Mouse (Mus musculus) erythroblast, embryonic 14.5 days (primary cell): ENCODE data around the gene Hist1h2bh. TPM values are rescaled to one million over a fixed set of nuclear protein-coding genes. Genes with fewer than 3 reads are reported as not detected.
"Not testable (repeated sequence)": the region's sequence is repeated elsewhere in the genome, so short reads cannot be mapped to it uniquely, and the experiment has no call there.

Source experiments
- H3K27me3 ChIP-seq: 2 replicates; pipeline ENCODE4 v1.6.1; 2012; ENCODE audit warnings: inconsistent platforms; ENCODE audit not compliant: control insufficient read depth
- H3K36me3 ChIP-seq: 2 replicates; pipeline ENCODE4 v1.6.1; 2012; ENCODE audit warnings: mild to moderate bottlenecking, inconsistent platforms; ENCODE audit not compliant: control insufficient read depth
- H3K4me1 ChIP-seq: 2 replicates; pipeline ENCODE4 v1.6.1; 2012; ENCODE audit warnings: inconsistent platforms; ENCODE audit not compliant: control insufficient read depth
- H3K4me3 ChIP-seq: replicated peaks from 2 replicates; pipeline ENCODE3; 2012; ENCODE audit warnings: moderate library complexity, mild to moderate bottlenecking, inconsistent platforms
- H3K9me3 ChIP-seq: 2 replicates; pipeline ENCODE4 v1.6.1; 2012; ENCODE audit warnings: low read length, inconsistent platforms, mixed read lengths; ENCODE audit not compliant: control insufficient read depth
- GATA1 ChIP-seq: IDR thresholded peaks from 2 replicates; pipeline ENCODE4 v1.6.1; 2012; ENCODE audit warnings: low read length, inconsistent platforms, mixed read lengths
- TAL1 ChIP-seq: IDR thresholded peaks from 3 replicates; pipeline ENCODE4 v1.6.1; 2012; ENCODE audit warnings: low read length, inconsistent platforms, mixed read lengths
- polyA plus RNA-seq: library from polyadenylated mRNA; stranded (reverse); fragments of >175 nt; gene quantifications from 2 replicates; pipeline ENCODE4 v1.2.3, GENCODE M21; 2012

The Hist1h2bh gene
- polyA plus RNA-seq, 1 experiment: 3.0 TPM

GRCm38 (mm10) chr13:23546694-23547093 lies 3.5 kb upstream of the Hist1h2bh start:
- TF ChIP-seq GATA1 (peak; percentile 67), TAL1 (no peak)
- no peaks in the 10 kb centered on the region for H3K9me3 ChIP-seq
- peak overlapping the region; percentile 58 for H3K4me3 ChIP-seq
- no peaks in the 10 kb centered on the region for H3K36me3 ChIP-seq
- H3K4me1 ChIP-seq: peaks cover 53% of the 10 kb centered on the region
- H3K27me3 ChIP-seq: no peaks in the 10 kb centered on the region

DNA sequence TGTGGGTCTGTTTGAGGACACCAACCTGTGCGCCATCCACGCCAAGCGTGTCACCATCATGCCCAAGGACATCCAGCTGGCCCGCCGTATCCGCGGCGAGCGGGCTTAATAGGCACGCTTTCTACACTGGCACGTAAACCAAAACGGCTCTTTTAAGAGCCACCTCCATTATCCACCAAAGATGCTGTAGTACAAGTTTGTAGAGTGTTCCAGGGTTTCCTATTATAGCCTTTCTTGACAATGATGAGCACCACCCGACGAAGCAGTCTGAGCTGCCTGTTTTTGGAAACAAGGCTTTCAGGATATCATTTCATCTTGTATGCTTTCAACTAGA lies 1.6 kb upstream of the Hist1h2bh start:
- Histone ChIP-seq H3K4me1 (peaks cover 51% of the 10 kb centered on the region), H3K4me3 (peak overlapping the region; percentile 57)
- H3K27me3 ChIP-seq, H3K36me3 ChIP-seq, H3K9me3 ChIP-seq: not testable (repeated sequence)

DNA sequence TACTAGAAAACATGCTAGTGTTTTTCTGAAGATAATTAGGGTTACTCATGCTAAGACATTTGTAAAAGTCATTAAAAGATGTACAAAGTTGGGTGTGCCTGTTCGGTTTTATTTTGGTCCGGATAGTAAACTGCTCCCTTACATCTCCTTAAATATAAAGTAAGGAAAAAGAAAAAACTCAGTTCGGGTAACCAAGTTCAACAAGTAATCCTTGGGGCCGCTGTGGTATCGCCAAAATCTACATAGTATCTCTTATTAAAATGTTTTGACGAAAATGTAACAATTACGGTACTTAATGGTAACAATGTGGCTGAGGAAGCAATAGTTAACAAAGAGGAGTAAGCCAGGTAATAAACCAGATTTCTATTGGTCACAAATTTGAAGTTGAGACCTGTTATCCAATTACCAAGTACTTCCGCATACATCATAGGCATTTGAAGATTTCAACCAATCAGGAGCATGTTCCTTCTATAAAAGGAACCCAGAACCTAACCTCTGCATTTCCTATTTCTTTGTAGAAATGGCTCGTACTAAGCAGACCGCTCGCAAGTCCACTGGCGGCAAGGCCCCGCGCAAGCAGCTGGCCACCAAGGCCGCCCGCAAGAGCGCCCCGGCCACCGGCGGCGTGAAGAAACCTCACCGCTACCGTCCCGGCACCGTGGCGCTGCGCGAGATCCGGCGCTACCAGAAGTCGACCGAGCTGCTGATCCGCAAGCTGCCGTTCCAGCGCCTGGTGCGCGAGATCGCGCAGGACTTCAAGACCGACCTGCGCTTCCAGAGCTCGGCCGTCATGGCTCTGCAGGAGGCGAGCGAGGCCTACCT lies 984 bp upstream of the Hist1h2bh start, which contains the start of gene Hist1h3f:
TSS of gene Hist1h3f (plus strand) at position 88 of the 822 bp plus-strand sequence.
- TF ChIP-seq TAL1 (no peak), GATA1 (no peak)
- H3K9me3 ChIP-seq: no peaks in the 10 kb centered on the region
- peak within 1 kb of the TSS; percentile 81 for H3K4me3 ChIP-seq
- H3K36me3 ChIP-seq: peaks cover 10% of the 10 kb centered on the region
- peaks cover 46% of the 10 kb centered on the region for H3K4me1 ChIP-seq
- H3K27me3 ChIP-seq: no peaks in the 10 kb centered on the region

GRCm38 (mm10) chr13:23542225-23542980 lies 789 bp downstream of the Hist1h2bh start:
- not testable (repeated sequence) for H3K9me3 ChIP-seq, H3K27me3 ChIP-seq
- peak overlapping the region; percentile 81 for H3K4me3 ChIP-seq
- H3K36me3 ChIP-seq: peaks cover 26% of the 10 kb centered on the region
- H3K4me1 ChIP-seq: peaks cover 52% of the 10 kb centered on the region

DNA sequence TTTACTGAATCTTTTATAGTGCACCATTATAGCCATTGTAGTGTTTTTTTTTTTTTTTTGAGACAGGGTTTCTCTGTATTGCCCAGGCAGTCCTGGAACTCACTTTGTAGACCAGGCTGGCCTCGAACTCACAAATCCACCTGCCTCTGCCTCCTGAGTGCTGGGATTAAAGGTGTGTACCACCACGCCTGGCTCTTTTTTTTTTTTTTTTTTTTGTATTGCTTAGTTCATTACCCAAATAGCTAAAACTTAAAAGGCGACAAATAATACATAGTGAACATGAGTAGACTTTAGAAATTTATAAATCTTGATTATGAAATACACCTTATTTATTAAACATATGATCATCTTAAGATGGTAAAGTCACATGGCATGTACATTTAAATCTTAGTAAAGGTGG lies 1.7 kb downstream of the Hist1h2bh start:
- Histone ChIP-seq H3K9me3 (no peaks in the 10 kb centered on the region), H3K4me3 (peak overlapping the region; percentile 64), H3K4me1 (peaks cover 54% of the 10 kb centered on the region)

DNA sequence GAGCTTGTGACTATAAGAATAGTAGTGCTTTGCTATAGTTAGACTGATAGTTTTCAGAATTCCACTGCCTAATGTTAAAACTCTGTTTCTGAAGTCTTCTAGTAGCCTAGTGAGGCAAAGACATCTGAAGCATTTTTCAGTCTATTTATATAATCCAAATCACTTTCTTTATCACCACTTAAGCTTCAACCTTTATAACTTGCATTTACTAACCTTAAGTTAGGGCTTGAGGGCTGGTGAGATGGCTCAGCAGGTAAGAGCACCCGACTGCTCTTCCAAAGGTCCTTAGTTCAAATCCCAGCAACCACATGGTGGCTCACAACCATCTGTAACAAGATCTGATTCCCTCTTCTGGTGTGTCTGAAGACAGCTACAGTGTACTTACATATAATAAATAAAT lies 3.4 kb downstream of the Hist1h2bh start:
- peaks cover 52% of the 10 kb centered on the region for H3K4me1 ChIP-seq
- H3K27me3 ChIP-seq, H3K4me3 ChIP-seq, H3K9me3 ChIP-seq: not testable (repeated sequence)
- peaks cover 32% of the 10 kb centered on the region for H3K36me3 ChIP-seq

More for the DNA sequence above, 1.7 kb downstream of the Hist1h2bh start:
- Histone ChIP-seq H3K27me3 (no peaks in the 10 kb centered on the region), H3K36me3 (peaks cover 32% of the 10 kb centered on the region)
- TF ChIP-seq GATA1 (no peak), TAL1 (no peak)

GRCm38 (mm10) chr13:23538249-23538648 lies 4.9 kb downstream of the Hist1h2bh start:
- Histone ChIP-seq H3K4me1 (peaks cover 51% of the 10 kb centered on the region), H3K9me3 (no peaks in the 10 kb centered on the region), H3K4me3 (peak overlapping the region; percentile 17), H3K36me3 (peaks cover 32% of the 10 kb centered on the region), H3K27me3 (no peaks in the 10 kb centered on the region)
- TF ChIP-seq GATA1 (no peak), TAL1 (no peak)

DNA sequence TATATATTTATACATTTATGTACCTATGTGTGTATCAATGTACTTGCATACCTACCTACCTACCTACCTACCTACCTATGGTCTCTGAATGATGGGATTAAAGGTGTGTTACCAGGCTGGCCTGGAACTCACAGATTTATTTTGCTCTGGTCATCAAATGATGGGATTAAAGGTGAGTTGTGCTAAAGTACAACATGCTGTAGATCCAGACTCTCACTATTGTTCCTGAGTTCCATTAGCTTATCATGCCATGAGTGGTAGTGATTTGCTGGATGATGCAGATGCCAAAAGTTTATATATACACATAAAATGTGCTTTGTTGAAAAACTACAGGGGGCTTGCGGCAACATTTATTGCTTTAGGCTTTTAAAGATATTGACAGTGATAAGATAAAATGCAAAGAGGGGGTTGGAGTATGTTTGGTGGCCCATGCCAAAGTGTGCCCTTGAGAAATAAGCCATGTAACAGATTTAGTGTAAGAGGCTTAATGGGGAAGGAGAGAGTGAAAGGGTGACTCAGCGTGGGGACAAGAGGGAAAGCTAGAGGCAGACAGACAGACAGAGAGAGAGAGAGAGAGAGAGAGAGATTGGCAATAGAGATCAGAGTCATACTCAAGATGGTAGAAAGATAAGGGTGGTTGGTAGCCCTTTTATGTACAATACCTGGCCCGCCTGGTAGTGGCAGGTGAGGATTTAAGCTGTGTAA lies 6.0 kb downstream of the Hist1h2bh start:
- no peaks in the 10 kb centered on the region for H3K9me3 ChIP-seq
- TF ChIP-seq GATA1 (peak; percentile 30; the same call in 1 of the 2 replicates), TAL1 (no peak)
- peaks cover 32% of the 10 kb centered on the region for H3K36me3 ChIP-seq
- H3K27me3 ChIP-seq: no peaks in the 10 kb centered on the region
- peak overlapping the region; percentile 75 for H3K4me3 ChIP-seq
- peaks cover 60% of the 10 kb centered on the region for H3K4me1 ChIP-seq
